Mouse (Mus musculus) megakaryocyte, embryonic 14.5 days (primary cell): Measurements from ENCODE around the gene Prtn3. TPM values are rescaled to one million over a fixed set of nuclear protein-coding genes. Genes with fewer than 3 reads are reported as not detected.

Source experiments
- H3K27me3 ChIP-seq: replicated peaks from 2 replicates; pipeline ENCODE3; 2012; ENCODE audit warnings: inconsistent platforms
- H3K36me3 ChIP-seq: replicated peaks from 2 replicates; pipeline ENCODE3; 2012; ENCODE audit warnings: low read length, inconsistent platforms, mixed read lengths
- H3K4me1 ChIP-seq: 2 replicates; pipeline ENCODE4 v1.6.1; 2012; ENCODE audit warnings: inconsistent platforms
- H3K4me3 ChIP-seq: replicated peaks from 2 replicates; pipeline ENCODE3; 2012; ENCODE audit warnings: moderate library complexity, mild to moderate bottlenecking, inconsistent platforms
- H3K9me3 ChIP-seq: 2 replicates; pipeline ENCODE4 v1.6.1; 2012; ENCODE audit warnings: inconsistent platforms
- FLI1 ChIP-seq: IDR thresholded peaks from 2 replicates; pipeline ENCODE4 v1.6.1; 2012; ENCODE audit warnings: low read length, inconsistent platforms, mixed read lengths
- GATA1 ChIP-seq: IDR thresholded peaks from 3 replicates; pipeline ENCODE4 v1.6.1; 2012; ENCODE audit warnings: mixed read lengths, low read length, inconsistent platforms, borderline replicate concordance
- polyA plus RNA-seq: library from polyadenylated mRNA; stranded (reverse); fragments of >175 nt; gene quantifications from 2 replicates; pipeline ENCODE4 v1.2.3, GENCODE M21; 2012; ENCODE audit warnings: low replicate concordance; ENCODE audit not compliant: insufficient read depth

The Prtn3 gene
- polyA plus RNA-seq, 1 experiment, result 434 TPM

DNA sequence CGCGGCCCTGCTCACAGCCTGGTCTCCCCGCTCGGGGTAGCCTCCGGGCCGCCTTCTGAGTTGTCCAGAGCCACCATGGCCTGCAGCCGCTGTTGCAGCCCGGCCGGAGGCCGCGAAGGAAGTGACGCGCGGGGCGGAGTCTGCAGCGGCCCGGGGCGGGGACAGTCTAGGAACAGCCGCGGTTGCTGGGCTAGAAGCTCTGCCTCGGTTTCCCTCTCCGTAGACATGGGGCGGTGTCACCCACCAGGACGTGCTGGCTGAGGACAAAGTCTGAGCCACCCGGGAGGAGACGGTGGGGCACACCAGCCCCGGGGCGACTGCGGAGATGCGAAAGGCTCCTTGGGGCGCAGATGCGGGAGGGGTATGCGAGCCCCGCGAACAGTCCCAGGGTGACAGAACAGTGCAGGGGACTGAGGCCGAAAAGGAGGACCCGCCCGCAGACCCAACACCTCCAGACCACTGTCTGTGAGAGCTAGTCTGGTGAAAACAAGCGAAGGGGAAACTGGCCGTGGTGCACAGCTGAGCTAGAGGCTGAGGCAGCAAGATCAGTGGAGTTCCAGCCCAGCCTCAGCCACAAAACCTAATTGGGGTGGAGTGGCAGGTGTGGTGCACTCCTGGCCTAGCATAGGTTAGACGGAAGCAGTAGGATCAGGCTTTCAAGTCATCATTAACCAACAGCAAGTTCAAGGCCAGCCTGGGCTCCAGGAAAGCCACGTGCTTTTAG, 42.7 kb downstream of the Prtn3 start, which contains the start of gene Kiss1r:
Gene Kiss1r (plus strand): TSS at position 164 of the 724 bp plus-strand sequence.
- Histone ChIP-seq H3K9me3 (0 out of 2 replicates have a peak, but pooled peaks cover 6% of the 10 kb centered on the region), H3K4me1 (peaks cover 89% of the 10 kb centered on the region), H3K36me3 (peaks cover 35% of the 10 kb centered on the region), H3K4me3 (peak within 1 kb of the TSS; percentile 98), H3K27me3 (peaks cover 19% of the 10 kb centered on the region)
- no peak for TF ChIP-seq GATA1
- no peak for TF ChIP-seq FLI1

DNA sequence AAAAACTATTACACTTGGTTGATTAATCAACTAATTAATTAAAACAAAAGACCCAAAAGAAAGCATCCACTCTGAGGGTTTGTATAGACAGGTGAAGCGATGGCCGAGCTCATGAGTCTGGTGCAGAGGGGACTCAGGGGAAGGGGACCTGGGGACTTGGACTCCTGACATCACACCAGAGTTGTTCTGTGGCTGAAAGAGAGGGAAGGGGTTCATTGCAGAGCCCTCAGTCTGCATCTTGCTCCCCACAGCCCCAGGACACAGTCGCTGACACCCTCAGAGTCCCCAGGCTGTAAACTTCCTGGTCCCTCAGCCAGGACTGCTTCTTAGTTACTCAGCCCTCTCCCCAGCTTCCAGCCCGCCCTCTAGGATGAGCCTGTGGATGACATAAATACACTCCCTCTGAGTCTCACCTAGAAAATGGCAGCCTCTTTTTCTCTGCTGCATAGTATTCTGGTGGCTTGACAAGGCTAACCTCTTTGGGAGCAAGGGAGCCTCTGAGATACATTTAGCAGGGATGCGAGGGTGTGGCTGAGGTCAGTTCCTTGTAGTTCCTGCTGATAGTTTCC, 43.3 kb downstream of the Prtn3 start:
- H3K9me3 ChIP-seq, result 0 out of 2 replicates have a peak, but pooled peaks cover 6% of the 10 kb centered on the region
- peak overlapping the region; percentile 98 for H3K4me3 ChIP-seq
- H3K4me1 ChIP-seq, result peaks cover 87% of the 10 kb centered on the region
- H3K27me3 ChIP-seq, result peaks cover 19% of the 10 kb centered on the region
- peaks cover 35% of the 10 kb centered on the region for H3K36me3 ChIP-seq
- TF ChIP-seq FLI1, result no peak
- TF ChIP-seq GATA1, result no peak

DNA sequence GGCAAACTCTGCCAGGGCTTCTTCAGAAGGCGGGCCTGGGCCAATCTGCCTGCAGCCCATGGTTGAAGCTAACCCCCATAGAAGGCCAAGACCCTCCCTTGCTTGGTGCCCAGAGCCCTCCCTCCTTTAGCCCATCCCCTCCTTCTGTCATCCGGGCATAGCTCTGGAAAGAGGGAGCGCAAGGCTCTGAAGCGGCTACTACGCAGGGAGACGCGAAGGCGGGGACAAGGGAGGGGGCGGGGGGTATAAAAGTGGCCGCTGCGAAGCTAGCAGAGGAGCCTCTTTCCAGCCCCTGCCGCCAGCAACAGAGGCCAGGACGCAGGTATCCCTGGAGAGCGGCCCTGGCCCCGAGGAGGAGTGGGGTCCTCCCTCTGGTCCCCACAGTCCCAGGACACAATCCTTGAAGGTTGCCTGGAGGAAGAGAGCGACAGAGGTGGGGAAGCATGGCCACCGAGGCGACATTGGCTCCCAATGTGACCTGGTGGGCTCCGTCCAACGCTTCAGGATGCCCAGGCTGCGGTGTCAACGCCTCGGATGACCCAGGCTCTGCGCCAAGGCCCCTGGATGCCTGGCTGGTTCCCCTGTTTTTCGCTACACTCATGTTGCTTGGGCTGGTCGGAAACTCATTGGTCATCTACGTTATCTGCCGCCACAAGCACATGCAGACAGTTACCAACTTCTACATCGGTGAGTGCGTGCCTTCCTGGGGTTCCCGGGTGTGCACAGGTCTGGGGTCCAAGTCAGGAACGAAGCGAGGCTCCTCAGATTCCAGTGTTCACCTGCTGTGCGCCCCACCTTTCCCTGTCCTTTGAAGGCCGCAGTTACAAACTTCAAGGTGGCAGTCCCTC, 44.2 kb downstream of the Prtn3 start:
- Histone ChIP-seq H3K27me3 (peaks cover 19% of the 10 kb centered on the region), H3K4me3 (peak overlapping the region; percentile 80), H3K36me3 (peaks cover 30% of the 10 kb centered on the region), H3K4me1 (peaks cover 87% of the 10 kb centered on the region), H3K9me3 (0 out of 2 replicates have a peak, but pooled peaks cover 6% of the 10 kb centered on the region)
- no peak for TF ChIP-seq FLI1
- TF ChIP-seq GATA1, result no peak

DNA sequence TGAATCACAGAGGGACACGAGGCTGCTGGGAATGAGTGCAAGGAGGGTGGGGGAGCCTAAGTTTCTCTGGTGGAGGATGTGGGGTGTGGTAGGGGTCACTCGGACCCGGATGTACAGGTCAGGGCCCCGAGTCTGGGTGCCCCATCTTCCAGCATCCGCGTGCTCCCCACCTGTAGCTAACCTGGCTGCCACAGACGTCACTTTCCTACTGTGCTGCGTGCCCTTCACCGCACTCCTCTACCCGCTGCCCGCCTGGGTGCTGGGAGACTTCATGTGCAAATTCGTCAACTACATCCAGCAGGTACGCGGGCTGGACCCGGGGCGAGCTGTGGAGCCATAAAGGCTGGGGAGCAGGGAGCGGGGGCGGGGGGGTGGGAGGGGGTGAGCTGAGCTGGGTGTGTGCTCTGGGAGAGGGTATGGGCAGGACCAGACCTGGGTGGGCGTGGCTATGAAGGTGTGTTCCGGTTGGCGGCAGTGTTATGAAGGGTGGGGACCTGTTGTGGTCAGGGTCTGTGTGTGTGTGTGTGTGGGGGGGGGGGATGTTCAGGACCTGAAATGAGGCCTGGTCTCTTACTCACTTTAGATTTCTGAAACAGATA, 45.1 kb downstream of the Prtn3 start:
- peaks cover 19% of the 10 kb centered on the region for H3K27me3 ChIP-seq
- TF ChIP-seq GATA1, result no peak
- TF ChIP-seq FLI1, result no peak
- peaks cover 22% of the 10 kb centered on the region for H3K36me3 ChIP-seq
- H3K9me3 ChIP-seq, result 0 out of 2 replicates have a peak, but pooled peaks cover 6% of the 10 kb centered on the region
- H3K4me1 ChIP-seq, result peaks cover 86% of the 10 kb centered on the region
- H3K4me3 ChIP-seq, result peak overlapping the region; percentile 46

DNA sequence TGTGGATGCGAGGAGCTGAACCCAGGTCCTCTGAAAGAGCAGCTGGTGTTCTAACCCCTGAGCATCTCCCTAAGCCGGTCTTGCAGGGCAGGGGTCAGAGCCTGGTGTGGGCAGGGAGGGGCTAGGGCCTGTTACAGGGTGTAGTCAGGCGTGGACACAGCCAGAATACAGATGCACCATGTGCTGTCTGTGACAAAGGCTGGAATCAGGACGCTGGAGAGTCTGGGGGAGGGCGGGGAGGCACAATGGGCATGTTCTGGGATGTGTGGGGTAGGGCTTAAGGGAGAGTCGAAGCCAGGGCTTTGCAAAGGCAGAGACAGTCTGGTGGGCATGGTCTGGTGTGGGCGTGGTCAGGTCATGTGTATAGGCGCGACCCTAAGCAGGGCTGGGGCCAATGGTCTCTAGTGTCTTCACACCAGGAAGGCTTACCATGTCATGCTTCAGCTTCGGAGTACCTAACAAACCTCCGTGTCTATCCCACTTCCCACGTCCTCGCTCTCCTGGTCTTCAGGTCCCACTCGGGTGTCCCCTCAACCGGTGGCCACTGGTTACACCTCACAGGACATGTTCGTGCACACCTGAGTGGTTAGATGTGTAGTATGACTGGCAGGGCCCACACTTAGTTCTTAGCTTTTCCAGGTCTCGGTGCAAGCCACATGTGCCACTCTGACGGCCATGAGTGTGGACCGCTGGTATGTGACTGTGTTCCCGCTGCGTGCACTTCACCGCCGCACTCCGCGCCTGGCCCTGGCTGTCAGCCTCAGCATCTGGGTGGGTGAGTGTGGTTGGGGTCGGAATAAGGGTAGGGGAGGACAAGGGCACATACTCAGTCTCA, 46.0 kb downstream of the Prtn3 start:
- Histone ChIP-seq H3K4me1 (peaks cover 83% of the 10 kb centered on the region), H3K4me3 (peak overlapping the region; percentile 30), H3K27me3 (peaks cover 19% of the 10 kb centered on the region), H3K9me3 (0 out of 2 replicates have a peak, but pooled peaks cover 6% of the 10 kb centered on the region), H3K36me3 (peaks cover 21% of the 10 kb centered on the region)
- TF ChIP-seq GATA1, result no peak

DNA sequence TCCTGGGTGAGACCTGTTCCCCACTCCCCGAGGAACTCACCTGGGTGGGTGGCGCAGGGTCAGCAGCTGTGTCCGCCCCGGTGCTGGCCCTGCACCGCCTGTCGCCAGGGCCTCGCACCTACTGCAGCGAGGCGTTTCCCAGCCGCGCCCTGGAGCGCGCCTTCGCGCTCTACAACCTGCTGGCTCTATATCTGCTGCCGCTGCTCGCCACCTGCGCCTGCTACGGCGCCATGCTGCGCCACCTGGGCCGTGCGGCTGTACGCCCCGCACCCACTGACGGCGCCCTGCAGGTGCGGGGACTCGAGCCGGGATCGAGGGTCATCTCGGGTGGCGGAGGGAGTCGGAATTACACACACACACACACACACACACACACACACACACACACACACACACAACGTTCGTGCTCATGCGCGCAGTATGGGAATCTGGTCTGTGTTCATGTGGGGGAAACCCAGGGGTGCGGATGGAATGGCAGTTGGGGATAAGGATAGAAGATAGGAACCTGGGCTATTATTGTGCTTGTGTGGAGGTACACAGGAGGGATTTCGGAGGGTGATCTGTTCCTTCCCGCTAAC, 46.8 kb downstream of the Prtn3 start, which contains the start of gene R3hdm4:
Gene R3hdm4 (minus strand): TSS at position 251 of the 578 bp plus-strand sequence.
- H3K9me3 ChIP-seq, result 0 out of 2 replicates have a peak, but pooled peaks cover 6% of the 10 kb centered on the region
- H3K36me3 ChIP-seq, result peaks cover 19% of the 10 kb centered on the region
- no peak for TF ChIP-seq GATA1
- no peak for TF ChIP-seq FLI1
- H3K4me1 ChIP-seq, result peaks cover 85% of the 10 kb centered on the region
- H3K4me3 ChIP-seq, result peak within 1 kb of the TSS; percentile 35
- H3K27me3 ChIP-seq, result peaks cover 19% of the 10 kb centered on the region

DNA sequence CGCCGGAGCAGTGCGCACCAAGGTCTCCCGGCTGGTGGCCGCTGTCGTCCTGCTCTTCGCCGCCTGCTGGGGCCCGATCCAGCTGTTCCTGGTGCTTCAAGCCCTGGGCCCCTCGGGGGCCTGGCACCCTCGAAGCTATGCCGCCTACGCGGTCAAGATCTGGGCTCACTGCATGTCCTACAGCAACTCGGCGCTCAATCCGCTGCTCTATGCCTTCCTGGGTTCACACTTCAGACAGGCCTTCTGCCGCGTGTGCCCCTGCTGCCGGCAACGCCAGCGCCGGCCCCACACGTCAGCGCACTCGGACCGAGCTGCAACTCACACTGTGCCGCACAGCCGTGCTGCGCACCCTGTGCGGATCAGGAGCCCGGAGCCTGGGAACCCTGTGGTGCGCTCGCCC, 47.3 kb downstream of the Prtn3 start:
- peaks cover 90% of the 10 kb centered on the region for H3K4me1 ChIP-seq
- peak overlapping the region; percentile 35 for H3K4me3 ChIP-seq
- TF ChIP-seq GATA1 (no peak), FLI1 (no peak)
- peaks cover 19% of the 10 kb centered on the region for H3K27me3 ChIP-seq
- H3K36me3 ChIP-seq, result peaks cover 19% of the 10 kb centered on the region
- H3K9me3 ChIP-seq, result 0 out of 2 replicates have a peak, but pooled peaks cover 6% of the 10 kb centered on the region

DNA sequence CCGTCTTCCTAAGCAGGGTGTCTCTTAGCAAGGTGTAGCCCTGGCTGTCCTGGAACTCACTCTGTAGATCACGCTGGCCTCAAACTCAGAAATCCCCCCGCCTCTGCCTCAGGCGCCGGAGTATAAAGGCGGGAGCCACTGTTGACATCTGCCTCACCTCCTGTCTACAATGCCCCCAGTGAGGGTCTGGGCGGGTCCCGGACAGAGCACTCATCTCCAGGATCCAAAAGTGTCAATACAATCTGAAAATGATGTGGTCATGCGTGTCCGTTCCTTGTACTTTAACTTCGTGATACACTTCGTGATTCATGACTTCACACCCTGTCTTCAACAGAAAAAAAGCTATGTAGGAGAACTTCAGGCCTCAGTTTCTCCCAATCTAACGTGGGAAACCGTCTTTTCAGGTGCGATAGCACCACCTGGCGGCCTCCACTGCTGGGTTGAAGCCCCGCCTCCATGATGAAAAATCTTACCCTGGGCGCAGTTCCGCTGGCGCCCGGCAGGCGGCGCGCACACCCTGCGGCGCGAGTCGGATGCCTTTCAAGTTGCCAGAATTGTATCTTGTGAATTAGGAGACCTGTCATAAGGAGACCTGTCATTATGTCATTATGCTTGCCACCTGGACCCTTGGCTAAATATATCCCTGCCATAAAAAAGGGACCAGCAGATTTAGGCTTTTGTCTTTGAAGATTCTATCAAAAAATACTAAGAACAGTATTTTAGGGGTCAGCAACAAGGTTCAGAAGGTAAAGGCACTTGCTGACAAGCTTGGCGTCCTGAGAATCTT, 50.9 kb downstream of the Prtn3 start:
- TF ChIP-seq FLI1, result no peak
- TF ChIP-seq GATA1, result no peak
- Histone ChIP-seq H3K27me3 (peaks cover 15% of the 10 kb centered on the region), H3K9me3 (0 out of 2 replicates have a peak, but pooled peaks cover 6% of the 10 kb centered on the region), H3K4me1 (peaks cover 73% of the 10 kb centered on the region), H3K4me3 (peak overlapping the region; percentile 95), H3K36me3 (peaks cover 26% of the 10 kb centered on the region)
